Mouse (Mus musculus): ENCODE measurements around the gene Ccz1. TPM values are rescaled to one million over a fixed set of nuclear protein-coding genes. Genes with fewer than 3 reads are reported as not detected.

The Ccz1 gene
- polyA plus RNA-seq, 1 experiment: 71.9 TPM

DNA sequence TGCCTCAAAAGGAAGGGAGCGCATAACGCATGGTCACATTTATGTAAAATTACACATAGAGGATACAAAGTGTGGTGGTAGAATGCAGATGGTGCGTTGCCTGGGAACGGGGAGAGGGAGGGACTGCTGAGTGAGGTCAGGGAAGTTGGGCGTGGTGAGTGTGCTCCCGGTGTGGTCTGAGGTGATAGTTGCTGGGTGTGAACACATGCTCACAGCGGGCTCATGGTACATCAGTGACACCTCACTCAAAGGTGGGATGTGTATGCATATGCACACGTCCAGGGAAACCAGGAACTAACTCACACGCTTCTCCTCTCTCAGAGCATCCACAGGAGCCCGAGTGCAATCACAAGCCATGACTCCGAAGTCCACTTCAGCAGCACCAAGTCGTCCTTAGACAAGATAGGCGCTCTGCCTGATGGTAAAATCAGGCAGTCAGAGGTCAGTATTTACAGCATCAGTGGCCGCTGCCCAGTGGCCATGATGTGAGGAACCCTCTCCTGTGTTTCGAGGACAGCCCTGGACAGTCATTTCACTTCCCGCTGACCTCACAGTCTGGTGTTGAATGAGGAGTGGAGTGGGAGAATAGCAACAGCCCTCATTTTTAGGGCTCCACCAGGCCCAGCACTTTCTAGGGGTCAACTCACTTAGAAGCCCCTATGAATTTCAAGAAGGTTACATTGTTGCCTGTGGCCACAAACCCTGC, 37.8 kb downstream of the Ccz1 start:
- Histone ChIP-seq H3K4me3 (ENCODE audit: insufficient read depth, low read length) (no peak overlapping the region), H3K27ac (ENCODE audit: insufficient read depth, low read depth, low read length) (no peak overlapping the region), H3K4me1 (ENCODE audit: control insufficient read depth, insufficient read depth, low read length) (no peaks in the 10 kb centered on the region)
- TF ChIP-seq POLR2A (IDR thresholded peaks at IDR 0.05; ENCODE audit: borderline replicate concordance, low read depth, low read length): no peak
- TF ChIP-seq CTCF (IDR thresholded peaks at IDR 0.05; ENCODE audit: low read depth, low read length): no peak

- Histone ChIP-seq H3K4me3 (ENCODE audit: insufficient read depth, low read length) (no peak overlapping the region), H3K27ac (ENCODE audit: insufficient read depth, low read depth, low read length) (no peak overlapping the region), H3K4me1 (ENCODE audit: control insufficient read depth, insufficient read depth, low read length) (no peaks in the 10 kb centered on the region)
- TF ChIP-seq CTCF (IDR thresholded peaks at IDR 0.05; ENCODE audit: low read depth, low read length): no peak
- no peak for TF ChIP-seq POLR2A (IDR thresholded peaks at IDR 0.05; ENCODE audit: borderline replicate concordance, low read depth, low read length)
These were observed 38.4 kb downstream of the Ccz1 start for GRCm38 (mm10) chr5:143976232-143976631.

DNA sequence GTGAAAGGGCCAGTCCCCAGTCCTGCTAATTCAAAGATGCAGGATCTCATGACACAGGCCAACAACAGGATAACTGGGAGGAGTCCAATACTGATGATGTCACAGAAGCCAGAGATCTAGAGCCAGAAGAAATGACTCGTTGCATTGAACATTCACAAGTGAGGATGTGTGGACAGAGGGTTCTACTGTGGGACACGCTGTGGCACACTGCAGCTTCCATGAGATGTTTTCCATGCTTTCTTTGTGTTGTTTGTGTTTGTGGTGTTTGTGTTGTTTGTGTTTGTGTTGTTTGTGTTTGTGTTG, 39.1 kb downstream of the Ccz1 start:
- Histone ChIP-seq H3K4me3 (ENCODE audit: insufficient read depth, low read length) (no peak overlapping the region), H3K4me1 (ENCODE audit: control insufficient read depth, insufficient read depth, low read length) (no peaks in the 10 kb centered on the region), H3K27ac (ENCODE audit: insufficient read depth, low read depth, low read length) (no peak overlapping the region)
- TF ChIP-seq POLR2A (IDR thresholded peaks at IDR 0.05; ENCODE audit: borderline replicate concordance, low read depth, low read length) (no peak), CTCF (IDR thresholded peaks at IDR 0.05; ENCODE audit: low read depth, low read length) (no peak)

DNA sequence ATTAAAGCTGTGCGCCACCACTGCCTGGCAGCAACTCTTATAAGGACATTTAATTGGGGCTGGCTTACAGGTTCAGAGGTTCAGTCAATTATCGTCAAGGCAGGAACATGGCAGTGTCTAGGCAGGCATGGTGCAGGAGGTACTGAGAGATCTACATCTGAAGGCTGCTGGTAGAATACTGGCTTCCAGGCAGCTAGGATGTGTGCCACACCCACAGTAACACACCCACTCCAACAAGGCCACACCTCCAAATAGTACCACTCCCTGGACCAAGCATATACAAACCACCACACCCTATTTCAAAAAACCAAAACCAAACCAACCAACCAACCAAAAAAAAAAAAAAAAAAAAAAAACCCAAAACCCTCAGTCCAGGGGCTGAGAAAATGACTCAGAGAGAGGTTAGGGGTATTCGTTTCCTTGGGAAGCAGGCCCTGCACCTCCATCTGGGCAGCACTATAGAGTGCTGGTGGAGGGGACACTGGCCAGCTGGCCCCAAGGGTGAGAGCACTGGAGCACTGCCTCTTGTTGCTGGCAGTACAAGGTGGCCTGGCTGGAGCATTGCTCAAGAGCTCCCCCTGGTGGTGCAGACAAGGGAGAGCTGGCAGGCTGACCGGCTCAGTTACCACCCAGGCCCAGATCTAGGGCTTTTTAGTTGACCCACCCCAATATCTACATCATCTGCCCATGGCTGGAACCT, 39.6 kb downstream of the Ccz1 start:
- Histone ChIP-seq H3K4me1 (ENCODE audit: control insufficient read depth, insufficient read depth, low read length) (no peaks in the 10 kb centered on the region), H3K4me3 (ENCODE audit: insufficient read depth, low read length) (no peak overlapping the region), H3K27ac (ENCODE audit: insufficient read depth, low read depth, low read length) (no peak overlapping the region)
- TF ChIP-seq CTCF (IDR thresholded peaks at IDR 0.05; ENCODE audit: low read depth, low read length) (peak; percentile 68; the same call in 1 of the 2 replicates), POLR2A (IDR thresholded peaks at IDR 0.05; ENCODE audit: borderline replicate concordance, low read depth, low read length) (no peak)

DNA sequence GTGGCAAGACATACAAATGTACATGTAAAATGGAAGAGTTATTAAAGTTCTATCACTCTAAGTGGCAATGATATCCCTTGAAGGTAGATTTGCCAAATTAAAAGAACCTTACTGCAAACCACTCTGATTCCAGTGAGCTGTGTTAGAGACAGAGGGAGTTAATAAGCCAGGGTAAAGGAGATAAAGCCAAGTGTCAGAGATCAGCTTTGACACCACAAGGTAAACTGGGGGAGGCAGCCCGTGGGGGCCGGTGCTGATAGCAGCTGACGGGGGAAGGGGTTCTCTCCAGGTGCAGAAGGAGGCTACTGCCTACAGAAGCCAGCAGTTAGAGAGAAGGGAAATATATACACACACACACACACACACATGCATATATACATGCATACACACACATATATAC, 42.0 kb downstream of the Ccz1 start:
- TF ChIP-seq POLR2A (IDR thresholded peaks at IDR 0.05; ENCODE audit: borderline replicate concordance, low read depth, low read length): no peak
- TF ChIP-seq CTCF (IDR thresholded peaks at IDR 0.05; ENCODE audit: low read depth, low read length): no peak
- Histone ChIP-seq H3K27ac (ENCODE audit: insufficient read depth, low read depth, low read length) (no peak overlapping the region), H3K4me1 (ENCODE audit: control insufficient read depth, insufficient read depth, low read length) (no peaks in the 10 kb centered on the region)

GRCm38 (mm10) chr5:143966671-143967070, 48.0 kb downstream of the Ccz1 start:
- no peak overlapping the region for H3K4me3 ChIP-seq (ENCODE audit: insufficient read depth, low read length)
- no peak overlapping the region for H3K27ac ChIP-seq (ENCODE audit: insufficient read depth, low read depth, low read length)
- H3K4me1 ChIP-seq (ENCODE audit: control insufficient read depth, insufficient read depth, low read length): no peaks in the 10 kb centered on the region
- no peak for TF ChIP-seq POLR2A (IDR thresholded peaks at IDR 0.05; ENCODE audit: borderline replicate concordance, low read depth, low read length)
- TF ChIP-seq CTCF (IDR thresholded peaks at IDR 0.05; ENCODE audit: low read depth, low read length): no peak

More for the DNA sequence above, 42.0 kb downstream of the Ccz1 start:
- no peak overlapping the region for H3K4me3 ChIP-seq (ENCODE audit: insufficient read depth, low read length)

DNA sequence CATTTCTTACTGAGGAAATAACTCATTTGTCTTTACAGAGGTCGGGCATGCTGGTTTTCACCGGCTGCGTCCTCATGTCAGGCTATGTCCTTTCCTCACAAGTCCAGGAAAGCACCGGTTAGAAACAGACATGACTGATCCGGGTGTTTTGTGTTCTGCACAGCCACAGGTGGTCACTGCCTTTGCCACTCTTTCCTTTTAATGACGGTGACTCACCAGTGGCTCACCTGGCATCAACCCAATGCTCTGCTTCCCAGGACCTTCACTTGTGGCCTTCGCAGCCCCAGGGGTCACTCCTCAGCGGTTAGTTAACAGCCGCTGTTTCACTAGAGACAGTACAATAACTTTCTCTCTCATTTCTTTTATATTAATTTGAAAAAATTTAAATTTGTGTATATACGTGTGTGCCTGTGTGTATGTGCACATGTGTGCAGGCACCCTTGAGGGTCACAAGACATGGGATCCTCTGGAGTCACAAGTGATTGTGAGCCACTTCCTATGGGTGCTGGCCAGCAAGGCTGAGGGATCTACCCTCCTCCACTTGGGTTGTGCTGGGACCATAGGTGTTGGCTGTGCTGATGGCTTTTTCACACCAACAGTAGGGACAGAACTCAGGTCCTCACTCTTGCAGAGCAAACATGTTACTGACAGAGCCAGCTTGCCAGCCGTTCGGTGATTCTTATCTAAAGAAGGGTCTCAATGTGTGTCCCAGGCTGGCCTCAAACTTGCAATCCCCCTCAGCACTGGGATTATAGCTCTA, 48.9 kb downstream of the Ccz1 start:
- no peaks in the 10 kb centered on the region for H3K4me1 ChIP-seq (ENCODE audit: control insufficient read depth, insufficient read depth, low read length)
- H3K27ac ChIP-seq (ENCODE audit: insufficient read depth, low read depth, low read length): no peak overlapping the region
- no peak for TF ChIP-seq POLR2A (IDR thresholded peaks at IDR 0.05; ENCODE audit: borderline replicate concordance, low read depth, low read length)
- no peak for TF ChIP-seq CTCF (IDR thresholded peaks at IDR 0.05; ENCODE audit: low read depth, low read length)
- no peak overlapping the region for H3K4me3 ChIP-seq (ENCODE audit: insufficient read depth, low read length)

DNA sequence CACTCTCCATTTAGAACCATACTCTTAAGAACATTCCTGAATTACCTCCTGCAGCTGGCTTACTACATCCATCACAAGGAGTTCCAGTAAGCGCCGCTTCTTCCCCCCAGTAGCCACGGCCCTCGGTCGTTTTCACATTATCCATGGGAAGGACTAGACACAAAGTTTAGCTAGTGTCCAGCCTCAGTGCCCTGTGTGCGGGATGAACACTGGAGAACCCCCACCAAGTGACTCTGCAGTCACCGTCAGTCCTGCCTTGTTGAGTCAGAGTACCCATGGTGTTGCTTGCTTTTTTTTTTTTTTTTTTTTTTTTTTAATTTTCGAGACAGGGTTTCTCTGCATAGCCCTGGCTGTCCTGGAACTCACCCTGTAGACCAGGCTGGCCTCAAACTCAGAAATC, 53.5 kb downstream of the Ccz1 start:
- Histone ChIP-seq H3K4me3 (ENCODE audit: insufficient read depth, low read length) (no peak overlapping the region), H3K27ac (ENCODE audit: insufficient read depth, low read depth, low read length) (no peak overlapping the region), H3K4me1 (ENCODE audit: control insufficient read depth, insufficient read depth, low read length) (no peaks in the 10 kb centered on the region)
- TF ChIP-seq POLR2A (IDR thresholded peaks at IDR 0.05; ENCODE audit: borderline replicate concordance, low read depth, low read length): no peak
- no peak for TF ChIP-seq CTCF (IDR thresholded peaks at IDR 0.05; ENCODE audit: low read depth, low read length)

DNA sequence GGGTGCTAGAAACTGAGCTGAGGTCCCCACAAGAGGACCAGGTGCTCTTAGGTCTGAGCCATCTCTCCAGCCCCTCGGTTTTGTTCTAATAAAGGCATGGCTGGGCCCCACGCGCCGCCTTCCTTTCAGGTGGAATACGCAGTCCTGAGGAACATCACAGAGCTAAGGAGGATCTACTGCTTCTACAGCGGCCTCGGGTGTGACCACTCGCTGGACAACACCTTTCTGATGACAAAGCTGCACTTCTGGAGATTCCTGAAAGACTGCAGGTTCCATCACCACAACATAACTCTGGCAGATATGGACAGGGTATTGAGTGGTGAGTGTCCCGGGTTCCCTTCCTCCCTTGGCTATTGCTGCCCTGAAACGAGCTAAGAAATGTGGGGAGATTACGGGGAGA, 55.1 kb downstream of the Ccz1 start:
- no peaks in the 10 kb centered on the region for H3K4me1 ChIP-seq (ENCODE audit: control insufficient read depth, insufficient read depth, low read length)
- TF ChIP-seq CTCF (IDR thresholded peaks at IDR 0.05; ENCODE audit: low read depth, low read length) (no peak), POLR2A (IDR thresholded peaks at IDR 0.05; ENCODE audit: borderline replicate concordance, low read depth, low read length) (no peak)

DNA sequence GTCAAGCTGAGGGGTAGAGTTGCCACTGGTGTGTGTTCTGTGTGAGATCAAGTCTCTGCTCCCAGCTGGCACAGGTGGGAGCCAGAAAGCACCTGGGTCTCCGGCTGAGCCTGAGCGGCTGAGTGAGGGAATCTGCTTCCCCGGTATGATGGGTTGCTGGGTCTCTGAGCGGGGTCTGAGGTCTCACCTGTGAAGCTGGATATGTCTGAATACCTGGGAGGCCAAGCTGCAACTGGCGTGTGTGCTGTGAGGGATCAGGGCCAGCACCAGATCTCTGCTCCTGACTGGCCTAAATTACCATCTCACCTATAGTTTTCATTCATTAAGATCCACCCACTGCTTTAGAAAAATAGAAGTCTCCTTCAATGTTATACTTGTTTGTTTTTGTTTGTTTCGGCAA, 57.6 kb downstream of the Ccz1 start:
- H3K27ac ChIP-seq (ENCODE audit: insufficient read depth, low read depth, low read length): no peak overlapping the region
- H3K4me1 ChIP-seq (ENCODE audit: control insufficient read depth, insufficient read depth, low read length): no peaks in the 10 kb centered on the region
- no peak overlapping the region for H3K4me3 ChIP-seq (ENCODE audit: insufficient read depth, low read length)
- TF ChIP-seq CTCF (IDR thresholded peaks at IDR 0.05; ENCODE audit: low read depth, low read length) (no peak), POLR2A (IDR thresholded peaks at IDR 0.05; ENCODE audit: borderline replicate concordance, low read depth, low read length) (no peak)

More for the DNA sequence above, 55.1 kb downstream of the Ccz1 start:
- H3K4me3 ChIP-seq (ENCODE audit: insufficient read depth, low read length): no peak overlapping the region
- H3K27ac ChIP-seq (ENCODE audit: insufficient read depth, low read depth, low read length): no peak overlapping the region
